Mouse (Mus musculus) heart, adult 2 months (tissue): ENCODE data around the gene Bean1. TPM values are rescaled to one million over a fixed set of nuclear protein-coding genes. Genes with fewer than 3 reads are reported as not detected.

Source experiments
- DNase-seq, 2 experiments: peaks; one replicate each; pipeline ENCODE4 v3.0.0; 2021
- H3K27ac ChIP-seq: fragments of 200-600 bp; 2 replicates; pipeline ENCODE4 v1.8.1; 2022
- H3K27me3 ChIP-seq: fragments of 200-500 bp; 2 replicates; pipeline ENCODE4 v1.6.1; 2012; ENCODE audit warnings: mild to moderate bottlenecking, low read length, inconsistent platforms, mixed read lengths; ENCODE audit not compliant: control insufficient read depth, insufficient read depth
- H3K36me3 ChIP-seq: fragments of 200-500 bp; 2 replicates; pipeline ENCODE4 v1.6.1; 2012; ENCODE audit warnings: low read length, inconsistent platforms; ENCODE audit not compliant: control insufficient read depth, insufficient read depth
- H3K4me1 ChIP-seq: fragments of 200-500 bp; 2 replicates; pipeline ENCODE4 v1.6.1; 2011; ENCODE audit warnings: low read length; ENCODE audit not compliant: control insufficient read depth, insufficient read depth
- H3K4me3 ChIP-seq: fragments of 200-600 bp; 2 replicates; pipeline ENCODE4 v1.8.1; 2022
- H3K79me2 ChIP-seq: fragments of 200-500 bp; replicated peaks from 2 replicates; pipeline ENCODE4 v1.6.1; 2012; ENCODE audit warnings: mild to moderate bottlenecking, inconsistent platforms, low read length, moderate library complexity, mixed read lengths; ENCODE audit not compliant: control insufficient read depth, insufficient read depth
- H3K9ac ChIP-seq: fragments of 200-500 bp; 2 replicates; pipeline ENCODE4 v1.6.1; 2012; ENCODE audit warnings: low read depth, mild to moderate bottlenecking, control low read depth, inconsistent platforms, low read length, mixed read lengths
- CTCF ChIP-seq: fragments of 200-600 bp; IDR thresholded peaks from 2 replicates; pipeline ENCODE4 v1.8.1; 2022; ENCODE audit warnings: antibody characterized with exemption, mild to moderate bottlenecking, moderate library complexity
- EP300 ChIP-seq: fragments of 200-500 bp; IDR thresholded peaks from 2 replicates; pipeline ENCODE4 v1.6.1; 2011; ENCODE audit warnings: low read depth, low read length, control low read depth; ENCODE audit not compliant: insufficient read depth
- POLR2A ChIP-seq: fragments of 200-500 bp; IDR thresholded peaks from 2 replicates; pipeline ENCODE4 v1.6.1; 2011; ENCODE audit warnings: mild to moderate bottlenecking, low read depth, low read length, control low read depth; ENCODE audit not compliant: insufficient read depth
- WGBS: fragments of 180-500 bp; shearing (Covaris S2); methylation state at CpG from one replicate; pipeline ENCODE4 v1.1.7; 2018; 5-methylcytosine and 5-hydroxymethylcytosine counted together
- intact Hi-C: fragments of 180-260 bp; cut with DNase I; formaldehyde crosslinking; loops from one replicate; pipeline ENCODE4 v1.15.1; 2025
- polyA plus RNA-seq: library from polyadenylated mRNA; depleted of rRNA; stranded (reverse); fragments of >200 nt; gene quantifications from 2 replicates; pipeline ENCODE4 v1.2.3, GENCODE M21; 2012
- total RNA-seq, 2 experiments: library from RNA; stranded (reverse); gene quantifications; 2 replicates each; pipeline ENCODE4 v1.2.3; 2021

The Bean1 gene
- total and polyA plus RNA-seq, 3 experiments: 0.91 to 4.1 (median 1.8) TPM

DNA sequence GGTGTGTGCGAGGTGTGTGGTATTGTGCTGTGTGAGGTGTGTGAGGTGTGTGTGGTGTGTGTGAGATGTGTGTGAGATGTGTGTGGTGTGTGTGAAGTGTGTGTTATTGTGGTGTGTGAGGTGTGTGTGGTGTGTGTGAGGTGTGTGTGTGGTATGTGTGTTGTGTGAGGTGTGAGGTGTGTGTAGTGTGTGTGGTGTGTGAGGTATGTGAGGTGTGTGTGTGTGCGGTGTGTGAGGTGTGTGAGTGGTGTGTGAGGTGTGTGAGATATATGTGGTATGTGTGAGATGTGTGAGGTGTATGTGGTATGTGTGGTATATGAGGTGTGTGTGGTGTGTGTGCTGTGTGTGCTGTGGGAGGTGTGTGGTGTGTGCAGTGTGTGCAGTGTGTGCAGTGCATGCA lies 22.3 kb upstream of the Bean1 start:
- no peak for DNase-seq
- Histone ChIP-seq H3K36me3 (no peaks in the 10 kb centered on the region), H3K27ac (no peak overlapping the region), H3K27me3 (no peaks in the 10 kb centered on the region), H3K4me1 (peaks cover 5% of the 10 kb centered on the region), H3K79me2 (no peaks in the 10 kb centered on the region), H3K4me3 (no peak overlapping the region), H3K9ac (no peak overlapping the region)
- TF ChIP-seq POLR2A: no peak
- no peak for TF ChIP-seq CTCF
- TF ChIP-seq EP300: no peak
- intact Hi-C loops: loop anchor here (2.0 to 5.0 kb wide), 3 partner anchors 23 to 194 kb away; partner anchors contain the start of gene Bean1
- WGBS: 91% methylated on average over 2 of the region's 2 CpGs

- no peak for TF ChIP-seq CTCF
- no peak for TF ChIP-seq EP300
- no peak for TF ChIP-seq POLR2A
- H3K27ac ChIP-seq: no peak overlapping the region
- intact Hi-C loops: no loop called here
Measured at GRCm38 (mm10) chr8:104160731-104161130, 9.5 kb upstream of the Bean1 start.

GRCm38 (mm10) chr8:104169461-104169860 lies 781 bp upstream of the Bean1 start:
- Histone ChIP-seq H3K27ac (no peak overlapping the region), H3K9ac (no peak overlapping the region), H3K4me1 (no peaks in the 10 kb centered on the region; the same call in 1 of the 2 replicates), H3K79me2 (no peaks in the 10 kb centered on the region), H3K36me3 (no peaks in the 10 kb centered on the region), H3K27me3 (peaks cover 4% of the 10 kb centered on the region), H3K4me3 (no peak overlapping the region)
- WGBS: 88% methylated on average over 3 of the region's 3 CpGs
- TF ChIP-seq POLR2A (no peak), EP300 (no peak), CTCF (no peak)
- intact Hi-C loops: no loop called here
- no peak for DNase-seq

More at GRCm38 (mm10) chr8:104160731-104161130, 9.5 kb upstream of the Bean1 start:
- Histone ChIP-seq H3K79me2 (no peaks in the 10 kb centered on the region), H3K4me1 (no peaks in the 10 kb centered on the region), H3K27me3 (no peaks in the 10 kb centered on the region), H3K36me3 (no peaks in the 10 kb centered on the region), H3K9ac (no peak overlapping the region), H3K4me3 (no peak overlapping the region)
- 71% methylated on average over 5 of the region's 5 CpGs for WGBS
- DNase-seq: no peak

- Histone ChIP-seq H3K27ac (no peak overlapping the region; the same call in 1 of the 2 replicates), H3K4me1 (no peaks in the 10 kb centered on the region; the same call in 1 of the 2 replicates), H3K79me2 (no peaks in the 10 kb centered on the region), H3K36me3 (no peaks in the 10 kb centered on the region), H3K9ac (peak overlapping the region; percentile 67), H3K27me3 (peaks cover 4% of the 10 kb centered on the region), H3K4me3 (peak overlapping the region; percentile 65)
- no peak for TF ChIP-seq CTCF
- TF ChIP-seq POLR2A: no peak
- no peak for TF ChIP-seq EP300
- DNase-seq: no peak
- 7% methylated on average over 32 of the region's 32 CpGs for WGBS
- intact Hi-C loops: loop anchor here (2.0 kb wide), 1 partner anchor 24 kb away; no protein-coding TSS in a partner anchor
Measured at GRCm38 (mm10) chr8:104171050-104171620, 893 bp downstream of the Bean1 start.

GRCm38 (mm10) chr8:104172420-104172819 lies 2.2 kb downstream of the Bean1 start:
- Histone ChIP-seq H3K4me3 (no peak overlapping the region), H3K36me3 (no peaks in the 10 kb centered on the region), H3K27me3 (peaks cover 4% of the 10 kb centered on the region), H3K4me1 (no peaks in the 10 kb centered on the region; the same call in 1 of the 2 replicates), H3K79me2 (no peaks in the 10 kb centered on the region), H3K9ac (no peak overlapping the region), H3K27ac (no peak overlapping the region)
- TF ChIP-seq EP300 (no peak), POLR2A (no peak), CTCF (no peak)
- no peak for DNase-seq
- WGBS: 94% methylated on average over 6 of the region's 6 CpGs
- intact Hi-C loops: no loop called here

DNA sequence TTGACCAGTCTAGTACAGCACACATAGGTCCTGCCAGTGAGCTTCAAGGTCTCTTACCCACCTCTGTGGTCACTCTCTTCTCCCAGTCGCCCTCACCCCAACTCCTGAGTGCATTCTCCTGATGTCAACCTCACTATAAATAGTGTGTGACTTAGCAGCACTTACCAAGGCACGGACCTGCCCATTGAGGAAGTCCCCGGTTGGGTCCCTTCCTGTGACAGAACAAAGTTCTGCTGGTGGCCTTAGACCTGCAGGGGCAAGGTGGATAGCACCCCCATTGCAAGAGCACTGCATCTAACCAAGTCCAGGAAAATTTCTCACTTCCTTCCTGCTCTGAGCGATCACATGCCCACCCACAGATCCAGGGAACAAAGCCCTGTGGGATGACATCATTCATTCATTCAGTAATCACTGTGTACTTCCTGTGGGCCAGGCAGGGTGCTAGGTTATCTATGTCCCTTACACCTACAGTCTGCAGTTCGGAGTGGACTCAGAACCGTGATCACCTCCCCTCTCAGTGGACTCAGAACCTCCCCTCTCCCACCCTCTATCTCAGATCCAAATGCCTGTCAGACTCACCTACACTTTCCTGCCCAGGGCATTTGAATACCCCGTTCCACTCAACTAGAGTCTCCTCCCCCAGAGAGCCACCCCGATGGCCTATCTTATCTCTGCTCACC lies 5.7 kb downstream of the Bean1 start:
- TF ChIP-seq CTCF: no peak
- TF ChIP-seq EP300: no peak
- no peak for TF ChIP-seq POLR2A
- Histone ChIP-seq H3K4me3 (no peak overlapping the region), H3K4me1 (no peaks in the 10 kb centered on the region; the same call in 1 of the 2 replicates), H3K27me3 (no peaks in the 10 kb centered on the region; the same call in 1 of the 2 replicates), H3K79me2 (no peaks in the 10 kb centered on the region), H3K36me3 (no peaks in the 10 kb centered on the region), H3K9ac (no peak overlapping the region), H3K27ac (no peak overlapping the region)
- intact Hi-C loops: no loop called here
- peak in 1 of 2 experiments; percentile 21 for DNase-seq
- WGBS: 25% methylated on average over 8 of the region's 8 CpGs
